Mouse (Mus musculus): ENCODE data around the gene Ace. TPM values are rescaled to one million over a fixed set of nuclear protein-coding genes. Genes with fewer than 3 reads are reported as not detected.

Ace gene
- polyA plus RNA-seq, 1 experiment from 2014 or later, result 0.88 TPM

DNA sequence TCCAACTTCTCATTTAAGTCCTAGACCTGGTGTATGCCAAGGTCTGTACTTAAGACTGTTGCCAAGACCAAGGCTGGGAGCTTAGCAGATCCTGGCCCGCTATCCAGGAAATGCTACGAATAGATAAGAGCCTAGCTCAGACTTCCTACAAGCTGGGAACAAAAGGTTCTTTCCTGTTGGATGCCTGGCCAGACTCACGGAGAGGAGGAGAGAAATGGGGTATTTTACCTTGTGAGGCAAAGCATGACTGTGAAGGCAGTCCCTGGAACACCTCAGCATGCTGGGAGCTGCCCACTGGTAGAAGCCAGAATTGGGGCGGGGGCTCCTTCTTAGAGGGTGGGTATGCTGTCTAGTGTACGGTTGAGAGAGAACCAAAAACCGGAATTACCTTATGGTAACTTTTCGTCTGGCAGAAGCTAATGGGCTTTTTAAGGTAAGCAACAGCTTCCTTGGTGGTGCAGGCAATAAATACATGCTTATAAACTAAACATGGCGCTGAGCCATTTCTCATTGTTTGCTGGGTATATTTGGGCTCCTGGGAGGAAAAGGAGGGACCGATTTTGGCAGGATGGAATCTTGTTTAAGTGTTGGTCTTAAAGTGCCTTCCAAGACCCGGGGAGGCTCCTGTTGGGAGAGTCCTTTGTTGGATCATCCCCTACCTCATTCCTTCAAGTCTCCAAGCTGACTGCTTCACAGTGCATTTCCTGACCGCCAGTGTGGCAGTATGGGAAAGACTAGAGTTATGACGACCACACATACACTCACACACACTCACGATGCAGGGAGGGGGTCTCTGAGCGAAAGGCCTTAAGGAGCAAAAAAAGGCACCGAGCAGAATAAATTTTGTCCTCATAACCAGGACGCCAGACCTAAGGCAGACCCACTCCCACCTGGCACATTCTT, 22.7 kb upstream of the Ace start:
- DNase-seq (ENCODE audit: low spot score), result no peak

GRCm38 (mm10) chr11:105946694-105947154, 21.0 kb upstream of the Ace start:
- peak; percentile 61 for DNase-seq (ENCODE audit: low spot score)

GRCm38 (mm10) chr11:105948255-105948654, 19.5 kb upstream of the Ace start:
- DNase-seq (ENCODE audit: low spot score), result no peak

DNA sequence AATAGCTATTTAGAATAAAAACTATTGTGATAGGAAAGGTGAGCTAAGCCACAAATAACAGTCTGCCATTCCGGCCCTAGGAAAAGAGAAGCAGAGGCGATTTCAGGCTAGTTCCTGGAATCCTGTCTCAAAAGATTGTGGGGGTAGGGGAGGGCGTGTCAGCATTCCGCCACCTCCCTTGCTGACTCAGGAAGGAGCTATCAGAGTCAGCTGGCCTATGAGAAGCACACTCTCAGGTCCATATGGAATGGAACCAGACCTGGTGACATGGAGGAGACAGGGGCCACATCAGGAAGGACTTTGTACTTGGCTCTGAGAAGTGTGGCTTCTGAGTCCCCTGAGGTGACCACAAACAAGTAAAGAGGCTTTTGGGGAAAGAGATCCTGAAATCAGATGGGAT, 17.2 kb upstream of the Ace start:
- no peak for DNase-seq (ENCODE audit: low spot score)

GRCm38 (mm10) chr11:105951601-105952044, 16.1 kb upstream of the Ace start:
- DNase-seq (ENCODE audit: low spot score), result no peak

DNA sequence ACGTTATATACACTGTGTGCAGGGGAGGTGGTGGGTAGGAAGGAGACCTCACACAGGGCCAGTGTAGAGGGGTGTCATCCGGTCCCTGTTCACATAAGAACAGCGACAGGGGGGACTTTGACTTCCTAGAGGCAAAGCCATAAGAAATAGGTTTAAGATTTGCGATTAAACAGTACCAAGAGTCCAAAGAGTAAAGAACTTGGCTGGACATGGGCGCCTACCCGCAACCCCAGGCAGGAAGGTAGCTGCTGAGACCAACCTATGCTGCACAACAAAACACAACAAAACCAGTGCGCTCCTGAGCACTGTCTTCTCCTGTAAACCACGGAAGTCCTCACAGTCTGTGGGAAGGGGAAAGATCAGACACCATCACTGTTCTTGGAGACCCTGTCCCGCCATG, 15.6 kb upstream of the Ace start:
- no peak for DNase-seq (ENCODE audit: low spot score)

GRCm38 (mm10) chr11:105952911-105953386, 14.8 kb upstream of the Ace start, which contains the start of gene Cyb561:
TSS of gene Cyb561 (minus strand) at chr11:105953336.
- DNase-seq (ENCODE audit: low spot score), result no peak

DNA sequence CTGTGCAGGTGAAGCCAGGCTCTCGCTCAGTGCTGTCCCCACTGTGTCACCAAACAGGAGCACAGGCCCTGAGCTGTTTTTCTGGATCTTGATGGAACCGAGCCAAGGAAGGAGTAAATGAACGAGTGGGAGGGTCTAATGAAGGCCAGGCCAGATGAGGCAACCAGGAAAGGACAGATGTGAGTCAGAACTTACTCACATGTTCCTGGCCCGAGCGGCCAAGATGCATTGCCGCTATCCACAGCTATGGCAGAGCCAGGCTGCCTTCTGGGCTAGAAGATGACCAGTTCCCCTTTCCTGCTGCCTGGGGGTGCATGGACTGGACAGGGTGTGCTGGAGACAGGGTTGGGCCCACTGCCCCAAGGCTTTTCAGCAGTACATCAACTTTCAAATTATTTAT, 14.3 kb upstream of the Ace start:
- DNase-seq (ENCODE audit: low spot score), result no peak

GRCm38 (mm10) chr11:105955815-105956430, 11.8 kb upstream of the Ace start:
- no peak for DNase-seq (ENCODE audit: low spot score)

DNA sequence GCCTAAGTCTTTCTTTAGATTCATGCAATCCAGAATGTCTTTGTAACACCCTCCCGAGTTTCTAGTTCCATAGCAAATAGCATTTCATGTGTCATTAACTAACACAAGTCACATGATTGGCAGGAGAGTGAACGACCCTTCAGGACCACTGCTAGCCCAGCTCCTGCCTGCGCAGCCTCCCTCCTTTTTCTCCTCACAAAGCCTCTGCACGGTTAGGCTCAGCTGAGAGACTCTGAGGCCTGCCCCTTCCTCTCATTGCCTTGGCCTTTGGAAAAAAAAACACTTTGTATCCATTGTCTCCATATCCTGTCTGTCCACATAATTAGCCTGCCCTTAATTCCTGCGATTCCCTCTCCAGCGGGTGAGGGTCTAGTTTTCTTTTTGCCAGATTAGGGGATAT, 10.2 kb upstream of the Ace start:
- no peak for DNase-seq (ENCODE audit: low spot score)

GRCm38 (mm10) chr11:105958566-105958965, 9.2 kb upstream of the Ace start:
- no peak for DNase-seq (ENCODE audit: low spot score)

- no peak for DNase-seq (ENCODE audit: low spot score)
These were observed 8.4 kb upstream of the Ace start for GRCm38 (mm10) chr11:105959355-105959754.

DNA sequence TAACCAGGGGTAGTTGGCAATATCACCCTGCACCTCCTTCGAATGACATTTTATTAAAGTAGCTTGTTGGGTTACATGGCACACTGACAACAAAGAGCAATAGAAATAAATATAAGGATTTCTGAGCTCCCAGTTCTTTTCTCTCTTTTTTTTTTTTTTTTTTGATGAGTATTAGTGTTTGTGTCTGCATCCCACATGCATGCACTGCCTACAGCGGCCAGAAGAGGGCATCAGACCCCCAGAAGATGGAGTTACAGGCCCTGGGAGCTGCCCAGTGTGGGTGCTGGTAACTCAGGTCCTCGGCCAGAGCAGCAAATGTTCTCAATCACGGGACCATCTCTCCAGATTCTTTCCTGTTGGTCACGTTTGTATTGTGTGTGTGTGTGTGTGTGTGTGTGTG, 3.1 kb upstream of the Ace start:
- DNase-seq (ENCODE audit: low spot score), result no peak

GRCm38 (mm10) chr11:105966288-105966687, 1.5 kb upstream of the Ace start:
- no peak for DNase-seq (ENCODE audit: low spot score)

DNA sequence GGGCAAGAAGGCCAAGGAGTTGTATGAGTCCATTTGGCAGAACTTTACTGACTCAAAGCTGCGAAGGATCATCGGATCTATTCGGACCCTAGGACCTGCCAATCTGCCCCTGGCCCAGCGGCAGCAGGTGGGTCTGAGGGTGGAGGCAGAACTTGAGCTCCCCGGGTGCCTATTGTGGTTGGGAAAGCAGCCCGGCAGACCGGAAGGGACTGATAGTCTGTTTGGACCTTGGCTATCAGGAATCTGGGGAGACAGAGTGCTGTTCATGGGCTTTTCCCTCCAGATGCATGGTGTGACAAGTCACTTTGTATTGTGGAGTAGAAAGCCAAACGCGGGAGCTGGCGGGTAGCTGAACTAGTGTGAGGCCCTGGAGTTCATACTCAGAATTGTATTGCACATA, 1.2 kb downstream of the Ace start:
- DNase-seq (ENCODE audit: low spot score), result no peak

- DNase-seq (ENCODE audit: low spot score), result peak; percentile 18
These were observed 1.8 kb downstream of the Ace start for GRCm38 (mm10) chr11:105969516-105969915.

GRCm38 (mm10) chr11:105974593-105974992, 6.8 kb downstream of the Ace start:
- DNase-seq (ENCODE audit: low spot score), result no peak

- no peak for DNase-seq (ENCODE audit: low spot score)
These were observed 7.3 kb downstream of the Ace start for GRCm38 (mm10) chr11:105975050-105975449.

DNA sequence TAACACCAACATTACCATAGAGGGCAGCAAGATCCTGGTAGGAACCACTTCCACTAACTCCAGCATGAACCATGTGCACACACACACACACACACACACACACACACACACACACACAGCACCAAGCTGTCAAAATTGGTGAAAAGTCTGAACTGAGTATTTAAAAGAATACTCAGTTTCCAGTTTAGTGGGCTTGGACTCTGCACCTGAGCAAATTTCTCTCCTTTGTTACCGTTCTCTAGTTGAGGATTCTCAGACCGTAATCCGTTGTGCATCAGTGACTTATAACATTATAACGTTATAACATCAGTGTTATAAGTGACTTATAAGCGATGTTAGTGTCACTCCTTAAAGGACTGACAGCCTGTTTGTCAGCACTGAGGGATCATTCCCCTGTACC, 7.9 kb downstream of the Ace start:
- no peak for DNase-seq (ENCODE audit: low spot score)

GRCm38 (mm10) chr11:105978232-105978631, 10.5 kb downstream of the Ace start:
- no peak for DNase-seq (ENCODE audit: low spot score)

GRCm38 (mm10) chr11:105978634-105979033, 10.9 kb downstream of the Ace start:
- no peak for DNase-seq (ENCODE audit: low spot score)

- DNase-seq (ENCODE audit: low spot score), result no peak
These were observed 16.7 kb downstream of the Ace start for GRCm38 (mm10) chr11:105984452-105984851.

Data from thymus, postnatal 0 days (tissue).